ENCODE assay signal across 13 mouse cellular contexts in the genomic region with DNA sequence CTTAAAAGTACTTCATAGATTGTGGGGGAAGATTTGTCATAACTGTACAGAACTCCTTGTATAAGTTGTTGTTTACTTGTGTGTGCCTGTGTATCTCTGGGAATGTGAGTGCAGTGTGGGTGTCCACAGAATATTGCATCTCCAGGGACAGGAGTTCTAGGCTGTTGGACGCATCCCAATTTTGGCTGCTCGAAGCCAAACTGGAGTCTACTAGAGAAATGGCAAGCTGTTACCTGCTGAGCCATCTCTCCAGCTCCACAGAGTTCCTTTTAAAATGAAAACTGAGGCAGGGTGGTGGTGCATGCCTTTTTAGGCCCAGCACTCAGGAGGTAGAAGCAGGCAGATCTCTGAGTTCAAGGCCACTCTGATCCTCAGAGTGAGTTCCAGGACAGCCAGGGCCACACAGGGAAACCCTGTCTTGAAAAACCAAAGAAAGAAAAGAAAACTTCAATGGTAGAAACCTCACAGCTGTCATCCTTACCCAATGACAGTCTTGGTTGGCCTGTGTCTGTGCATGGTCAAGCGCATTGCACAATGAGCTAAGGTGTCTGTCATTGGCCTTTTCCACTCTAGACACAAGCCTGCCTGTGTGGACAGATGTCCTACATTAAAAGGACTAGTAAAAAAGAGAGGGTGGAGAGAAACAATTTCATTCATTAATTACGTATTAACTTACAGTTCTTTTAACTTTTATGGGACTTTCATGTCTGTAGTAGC.
"Had no signal": no experiment of that assay in that cellular context is flagged by ENCODE, and none has a peak within 500 bp of the region (broad histone marks: within the 10 kb centered on the region; RNA-seq: fewer than 3 reads in every experiment).

No protein-coding gene starts in this region.

- H3K4me1 ChIP-seq: limb, embryonic 10.5 days; liver, embryonic 12.5 days; lung, embryonic 15.5 days; midbrain, embryonic 15.5 days had no signal

- H3K9ac ChIP-seq: liver, embryonic 12.5 days; lung, embryonic 15.5 days; midbrain, embryonic 15.5 days; neural tube, embryonic 12.5 days had no signal

- DNase-seq: kidney, postnatal 14 days; lung, postnatal 14 days; thymus, postnatal 4 days had no signal

- ATAC-seq: liver, embryonic 12.5 days; midbrain, embryonic 15.5 days had no signal

- H3K27me3 ChIP-seq: liver, embryonic 12.5 days; lung, embryonic 15.5 days; megakaryocyte, embryonic 14.5 days; midbrain, embryonic 15.5 days; neural tube, embryonic 12.5 days had no signal

- H3K27ac ChIP-seq: left cerebral cortex, adult 2 months; limb, embryonic 10.5 days; liver, embryonic 12.5 days; lung, embryonic 15.5 days; macrophage; midbrain, embryonic 15.5 days; neural tube, embryonic 12.5 days; stomach, postnatal 0 days had no signal

- H3K4me3 ChIP-seq: left cerebral cortex, adult 2 months; limb, embryonic 10.5 days; liver, embryonic 12.5 days; lung, embryonic 15.5 days; megakaryocyte, embryonic 14.5 days; midbrain, embryonic 15.5 days; neural tube, embryonic 12.5 days had no signal

- H3K9me3 ChIP-seq: limb, embryonic 10.5 days; liver, embryonic 12.5 days; lung, embryonic 15.5 days; megakaryocyte, embryonic 14.5 days; midbrain, embryonic 15.5 days; neural tube, embryonic 12.5 days had no signal

- H3K4me2 ChIP-seq: liver, embryonic 12.5 days; lung, embryonic 15.5 days; midbrain, embryonic 11.5 days; midbrain, embryonic 15.5 days; neural tube, embryonic 12.5 days had no signal
